In genomic region chr14:52006241-52006640, GRCm38 (mm10) we compare ENCODE assay signal across 11 mouse cellular contexts. TPM values are rescaled to one million over a fixed set of nuclear protein-coding genes. Genes with fewer than 3 reads are reported as not detected.
DNase-seq lines count a peak whose midpoint lies in the region; ATAC-seq and TF ChIP-seq lines count a peak whose summit lies in the region.
"Had no signal": no experiment of that assay in that cellular context is flagged by ENCODE, and none has a peak within 500 bp of the region (broad histone marks: within the 10 kb centered on the region; RNA-seq: fewer than 3 reads in every experiment).

No protein-coding gene starts in this region.

- no peak; the same call in 1 of the 2 replicates for TF ChIP-seq CTCF in embryonic fibroblast, embryonic 13.5 days (IDR thresholded peaks at IDR 0.05; ENCODE audit: borderline replicate concordance, insufficient read depth, low read length)

- H3K36me3 ChIP-seq in heart, embryonic 13.5 days = peaks cover 79% of the 10 kb centered on the region
- peaks cover 63% of the 10 kb centered on the region for H3K36me3 ChIP-seq in midbrain, embryonic 14.5 days (ENCODE audit: control insufficient read depth, insufficient read depth, low read length)
- H3K36me3 ChIP-seq in midbrain, embryonic 15.5 days (replicated peaks) = peaks cover 23% of the 10 kb centered on the region; the same call in 1 of the 2 replicates

- H3K4me1 ChIP-seq in heart, embryonic 13.5 days = peaks cover 68% of the 10 kb centered on the region
- peaks cover 56% of the 10 kb centered on the region for H3K4me1 ChIP-seq in midbrain, embryonic 14.5 days (ENCODE audit: control insufficient read depth, insufficient read depth, low read length)
- H3K4me1 ChIP-seq in midbrain, embryonic 15.5 days = peaks cover 72% of the 10 kb centered on the region
- H3K4me1 ChIP-seq in embryonic fibroblast, embryonic 13.5 days (ENCODE audit: control insufficient read depth, insufficient read depth, low read length) = peaks cover 13% of the 10 kb centered on the region

- no peak for ATAC-seq in heart, embryonic 13.5 days (ENCODE audit: extremely low read depth, insufficient number of reproducible peaks, low FRiP score, low TSS enrichment)
- no peak for ATAC-seq in midbrain, embryonic 14.5 days (ENCODE audit: low FRiP score, low TSS enrichment)
- ATAC-seq in midbrain, embryonic 15.5 days (replicated peaks) = no peak

- WGBS in heart, embryonic 13.5 days = 45% methylated on average over 8 of the region's 8 CpGs
- WGBS in midbrain, embryonic 14.5 days = 65% methylated on average over 8 of the region's 8 CpGs
- WGBS in midbrain, embryonic 15.5 days = 60% methylated on average over 8 of the region's 8 CpGs

- no peaks in the 10 kb centered on the region for H3K9me3 ChIP-seq in heart, embryonic 13.5 days
- H3K9me3 ChIP-seq in midbrain, embryonic 14.5 days (ENCODE audit: control insufficient read depth, low read length) = no peaks in the 10 kb centered on the region
- H3K9me3 ChIP-seq in midbrain, embryonic 15.5 days = no peaks in the 10 kb centered on the region

- peak overlapping the region; percentile 60 for H3K9ac ChIP-seq in heart, embryonic 13.5 days
- no peak overlapping the region for H3K9ac ChIP-seq in midbrain, embryonic 14.5 days (replicated peaks; ENCODE audit: low read length)
- no peak overlapping the region for H3K9ac ChIP-seq in midbrain, embryonic 15.5 days

- H3K4me3 ChIP-seq in heart, embryonic 13.5 days = no peak overlapping the region
- no peak overlapping the region for H3K4me3 ChIP-seq in midbrain, embryonic 14.5 days (replicated peaks; ENCODE audit: low read depth, low read length)
- H3K4me3 ChIP-seq in midbrain, embryonic 15.5 days = no peak overlapping the region
- H3K4me3 ChIP-seq in embryonic fibroblast, embryonic 13.5 days (ENCODE audit: insufficient read depth, low read length) = no peak overlapping the region

- H3K27me3 ChIP-seq in heart, embryonic 13.5 days (replicated peaks) = no peaks in the 10 kb centered on the region
- H3K27me3 ChIP-seq in midbrain, embryonic 14.5 days (ENCODE audit: control insufficient read depth, insufficient read depth, low read length) = no peaks in the 10 kb centered on the region
- no peaks in the 10 kb centered on the region for H3K27me3 ChIP-seq in midbrain, embryonic 15.5 days (replicated peaks)

- no peak for DNase-seq in heart, adult 18-20 months
- peak; percentile 35 for DNase-seq in midbrain, embryonic 14.5 days
- DNase-seq in testis, postnatal 10 days (ENCODE audit: low spot score) = peak; percentile 74
- no peak for DNase-seq in frontal cortex, adult 2 months (ENCODE audit: extremely low spot score in 1 of 2, low spot score in 1 of 2)
- DNase-seq: kidney, adult 9 months; right cerebral cortex, adult 18-20 months had no signal

- H3K27ac ChIP-seq in heart, embryonic 13.5 days (replicated peaks) = peak overlapping the region; percentile 80
- 0 out of 2 replicates have a peak overlapping the region, but pooled peaks have one; percentile 1 for H3K27ac ChIP-seq in midbrain, embryonic 14.5 days (replicated peaks; ENCODE audit: low read depth, low read length)
- no peak overlapping the region for H3K27ac ChIP-seq in midbrain, embryonic 15.5 days
- no peak overlapping the region for H3K27ac ChIP-seq in embryonic fibroblast, embryonic 13.5 days (ENCODE audit: insufficient read depth, low read length)

- TF ChIP-seq POLR2A in embryonic fibroblast, embryonic 13.5 days (IDR thresholded peaks at IDR 0.05; ENCODE audit: low read depth, low read length) = peak; percentile 20; the same call in 1 of the 2 replicates

- H3K4me2 ChIP-seq in heart, embryonic 13.5 days = peak overlapping the region; percentile 40
- H3K4me2 ChIP-seq in midbrain, embryonic 14.5 days (ENCODE audit: low read length) = no peak overlapping the region
- H3K4me2 ChIP-seq in midbrain, embryonic 15.5 days = no peak overlapping the region

RNA-seq across cellular contexts. Expression of gene Tmem253, which starts 9.2 kb away (rescaled TPM):
- 0.43 and 1.1 TPM in 2 replicates for polyA plus RNA-seq in heart, embryonic 13.5 days (2015; fragmentation: Nextera tagmentation; extraction: Ambion mirVana)
- 1 to 10 TPM; 2.9 to 3.2 TPM for total RNA-seq in heart, adult 18-20 months (2021)
- polyA plus RNA-seq in midbrain, embryonic 14.5 days (2014; fragmentation: Nextera tagmentation; extraction: Ambion mirVana) = 0.37 and 0.39 TPM in 2 replicates
- 0.50 and 0.78 TPM in 2 replicates for polyA plus RNA-seq in midbrain, embryonic 15.5 days (2015; fragmentation: Nextera tagmentation; extraction: Ambion mirVana)
- 0.95 TPM in 1 of 2 replicates, not detected in the other for polyA plus RNA-seq in embryonic fibroblast, embryonic 13.5 days (2011; ENCODE audit: insufficient read length, low read depth, missing spikeins)
- polyA plus RNA-seq in frontal cortex, adult 2 months (2012; rRNA removed) = 0.60 and 0.90 TPM in 2 replicates

RNA-seq across cellular contexts. Expression of gene Zfp219, which starts 14.3 kb away (rescaled TPM):
- 14.5 and 15.6 TPM in 2 replicates for polyA plus RNA-seq in heart, embryonic 13.5 days (2015; fragmentation: Nextera tagmentation; extraction: Ambion mirVana)
- 10 to 100 TPM; 22.3 to 23.4 TPM for total RNA-seq in heart, adult 18-20 months (2021)
- polyA plus RNA-seq in midbrain, embryonic 14.5 days (2014; fragmentation: Nextera tagmentation; extraction: Ambion mirVana) = 41.6 and 46.9 TPM in 2 replicates
- 45.9 and 54.5 TPM in 2 replicates for polyA plus RNA-seq in midbrain, embryonic 15.5 days (2015; fragmentation: Nextera tagmentation; extraction: Ambion mirVana)
- 27.5 and 33.1 TPM in 2 replicates for polyA plus RNA-seq in embryonic fibroblast, embryonic 13.5 days (2011; ENCODE audit: insufficient read length, low read depth, missing spikeins)
- polyA plus RNA-seq in frontal cortex, adult 2 months (2012; rRNA removed) = 73.4 and 77.7 TPM in 2 replicates

RNA-seq across cellular contexts. Expression of gene Arhgef40, which starts 21.7 kb away (rescaled TPM):
- polyA plus RNA-seq in heart, embryonic 13.5 days (2015; fragmentation: Nextera tagmentation; extraction: Ambion mirVana) = 63.9 and 69.5 TPM in 2 replicates
- total RNA-seq in heart, adult 18-20 months (2021) = 10 to 100 TPM; 24.1 to 25.2 TPM
- polyA plus RNA-seq in midbrain, embryonic 14.5 days (2014; fragmentation: Nextera tagmentation; extraction: Ambion mirVana) = 72.8 and 75.8 TPM in 2 replicates
- 89.2 and 90.9 TPM in 2 replicates for polyA plus RNA-seq in midbrain, embryonic 15.5 days (2015; fragmentation: Nextera tagmentation; extraction: Ambion mirVana)
- 109 and 119 TPM in 2 replicates for polyA plus RNA-seq in embryonic fibroblast, embryonic 13.5 days (2011; ENCODE audit: insufficient read length, low read depth, missing spikeins)
- 39.7 and 44.0 TPM in 2 replicates for polyA plus RNA-seq in frontal cortex, adult 2 months (2012; rRNA removed)

RNA-seq across cellular contexts. Expression of gene Olfr221, which starts 36.0 kb away (rescaled TPM):
- not detected in 2 replicates for polyA plus RNA-seq in heart, embryonic 13.5 days (2015; fragmentation: Nextera tagmentation; extraction: Ambion mirVana)
- not detected for total RNA-seq in heart, adult 18-20 months (2021)
- polyA plus RNA-seq in midbrain, embryonic 14.5 days (2014; fragmentation: Nextera tagmentation; extraction: Ambion mirVana) = not detected in 2 replicates
- not detected in 2 replicates for polyA plus RNA-seq in midbrain, embryonic 15.5 days (2015; fragmentation: Nextera tagmentation; extraction: Ambion mirVana)
- polyA plus RNA-seq in embryonic fibroblast, embryonic 13.5 days (2011; ENCODE audit: insufficient read length, low read depth, missing spikeins) = not detected in 2 replicates
- polyA plus RNA-seq in frontal cortex, adult 2 months (2012; rRNA removed) = 0.08 and 0.15 TPM in 2 replicates
- polyA plus RNA-seq: embryonic facial prominence, embryonic 14.5 days; liver, embryonic 16.5 days had no signal

Comparison
In these comparisons a context has a peak if more than half of its experiments do, and no peak if none do; other contexts are left out.
1. H3K27ac ChIP-seq: peak in heart, embryonic 13.5 days (single experiment) and midbrain, embryonic 14.5 days (single experiment); none in midbrain, embryonic 15.5 days (single experiment) and embryonic fibroblast, embryonic 13.5 days (single experiment).
2. DNase-seq: peak in midbrain, embryonic 14.5 days (single experiment) and testis, postnatal 10 days (single experiment); none in heart, adult 18-20 months (0 of 2) and frontal cortex, adult 2 months (0 of 2).